Mouse (Mus musculus): ENCODE measurements around the gene Padi4.

DNA sequence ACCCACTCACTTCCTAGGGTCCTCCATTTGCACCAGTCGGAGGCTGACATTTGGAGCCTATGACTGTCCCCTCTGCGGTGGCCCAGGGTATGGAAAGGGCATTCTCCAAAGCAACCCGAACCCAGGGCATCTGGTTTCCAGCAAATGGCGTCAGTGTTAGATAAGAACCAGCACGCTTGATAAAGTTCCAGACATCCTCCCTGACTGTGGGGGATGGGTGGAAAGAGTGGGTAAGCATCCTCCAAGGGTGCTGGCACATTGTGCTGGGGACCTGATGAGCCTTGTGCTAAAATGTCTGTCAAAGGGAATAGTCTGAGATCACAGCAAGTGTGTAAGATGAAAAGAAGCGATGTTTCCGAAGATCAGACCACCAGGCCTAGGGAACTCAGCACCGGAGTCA lies 38.2 kb upstream of the Padi4 start:
- TF ChIP-seq CTCF (conservative IDR thresholded peaks at IDR 0.05; ENCODE audit: insufficient read depth, insufficient read length, low read depth, low read length) = no peak
- TF ChIP-seq POLR2A (IDR thresholded peaks at IDR 0.05; ENCODE audit: low read depth, low read length) = no peak

All from kidney, adult 2 months (tissue).